Mouse (Mus musculus) lung, postnatal 4 days (tissue): ENCODE measurements around the gene Aprt.
A peak's percentile ranks its signal among the peaks of the same experiment; 100 is the strongest.

Experiments
- DNase-seq, 2 experiments: peaks; one replicate each; pipeline ENCODE4 v3.0.0; 2021

The Aprt gene

DNA sequence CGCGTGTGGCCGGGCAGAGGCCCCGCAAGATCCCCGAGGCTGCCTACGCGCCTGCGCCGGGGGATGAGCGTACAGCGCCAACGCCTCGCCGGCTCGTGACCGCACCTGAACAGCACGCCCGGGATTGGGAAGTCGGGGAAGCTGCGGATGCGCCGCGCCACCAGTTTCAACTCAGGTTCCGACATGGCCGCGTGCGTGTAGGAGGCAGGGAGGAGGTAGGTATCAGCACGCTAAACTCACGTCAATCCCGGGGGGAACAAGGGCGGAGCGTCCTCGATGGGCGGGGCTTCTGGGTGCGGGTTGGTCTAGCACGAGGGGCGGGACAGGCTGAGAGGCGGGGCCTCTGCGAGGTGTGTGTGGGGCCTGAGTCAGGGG is at the start of gene Aprt:
Gene Aprt, minus strand, starts transcription at position 262 of the 375 bp plus-strand sequence.
- peak; percentile 94 to 96 for DNase-seq

DNA sequence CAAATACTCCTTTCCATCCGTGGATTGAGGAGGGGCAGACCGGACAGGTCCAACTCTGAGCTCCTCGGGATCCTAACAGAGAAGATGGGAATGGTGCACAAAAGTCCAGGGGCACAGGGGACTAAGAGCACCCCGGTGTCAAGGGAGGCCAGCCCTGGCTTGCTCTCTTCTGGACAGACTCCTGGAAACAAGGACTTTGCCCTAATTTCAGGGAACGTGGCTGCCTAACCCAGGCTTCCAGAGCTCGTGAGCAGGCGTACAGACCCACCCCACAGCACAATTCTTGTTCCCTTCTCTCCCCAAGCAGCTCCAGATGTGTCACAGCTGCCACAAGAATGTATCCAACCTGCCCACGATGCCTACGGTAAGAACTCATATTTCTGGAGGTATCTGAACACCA is 49.1 kb upstream of the Aprt start:
- DNase-seq: no peak

DNA sequence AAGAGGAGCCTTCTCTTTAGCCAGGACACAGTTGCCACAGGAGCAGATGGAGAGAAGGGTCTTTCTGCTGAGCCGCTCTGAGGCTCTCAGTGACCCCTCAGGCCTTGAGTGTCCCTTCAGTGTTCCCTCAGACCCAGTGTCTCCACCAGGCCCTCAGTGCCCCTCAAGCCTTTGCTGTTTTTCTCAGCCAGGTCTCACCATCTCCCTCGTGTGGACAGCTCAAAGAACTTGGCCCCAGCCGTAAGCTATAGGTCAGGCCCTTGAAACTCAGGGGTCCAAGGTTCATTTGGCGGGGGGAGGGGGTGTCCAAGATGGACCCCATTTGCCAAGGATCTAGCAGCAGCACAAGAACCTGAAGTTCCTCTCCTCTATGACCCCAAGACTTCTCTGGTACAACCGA is 47.9 kb upstream of the Aprt start:
- no peak for DNase-seq

- peak in 1 of 2 experiments; percentile 40 for DNase-seq
These were observed 47.3 kb upstream of the Aprt start for GRCm38 (mm10) chr8:122623844-122624642.

GRCm38 (mm10) chr8:122622727-122623126 is 46.0 kb upstream of the Aprt start, which contains the start of gene Pabpn1l:
Pabpn1l (minus strand) TSS chr8:122622739.
- DNase-seq: no peak

DNA sequence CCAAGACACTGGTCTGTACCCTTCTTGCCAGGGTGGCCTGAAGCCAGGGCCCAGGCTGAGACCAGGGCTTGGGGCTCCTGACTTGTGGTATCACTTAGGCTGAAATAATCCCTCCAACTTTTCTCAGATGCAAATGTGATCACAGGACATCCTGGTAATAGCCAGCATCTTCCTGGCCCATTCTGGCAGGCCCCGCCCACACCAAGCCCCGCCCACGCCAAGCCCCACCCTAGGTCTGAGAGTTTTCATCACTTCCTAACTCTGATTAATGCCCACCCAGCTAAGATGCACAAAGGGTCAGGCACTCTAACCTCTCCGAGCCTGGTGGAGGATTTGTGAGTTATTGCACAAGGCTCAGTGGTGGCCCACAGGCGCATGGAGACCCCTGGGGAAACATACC is 43.7 kb upstream of the Aprt start:
- DNase-seq: no peak

DNA sequence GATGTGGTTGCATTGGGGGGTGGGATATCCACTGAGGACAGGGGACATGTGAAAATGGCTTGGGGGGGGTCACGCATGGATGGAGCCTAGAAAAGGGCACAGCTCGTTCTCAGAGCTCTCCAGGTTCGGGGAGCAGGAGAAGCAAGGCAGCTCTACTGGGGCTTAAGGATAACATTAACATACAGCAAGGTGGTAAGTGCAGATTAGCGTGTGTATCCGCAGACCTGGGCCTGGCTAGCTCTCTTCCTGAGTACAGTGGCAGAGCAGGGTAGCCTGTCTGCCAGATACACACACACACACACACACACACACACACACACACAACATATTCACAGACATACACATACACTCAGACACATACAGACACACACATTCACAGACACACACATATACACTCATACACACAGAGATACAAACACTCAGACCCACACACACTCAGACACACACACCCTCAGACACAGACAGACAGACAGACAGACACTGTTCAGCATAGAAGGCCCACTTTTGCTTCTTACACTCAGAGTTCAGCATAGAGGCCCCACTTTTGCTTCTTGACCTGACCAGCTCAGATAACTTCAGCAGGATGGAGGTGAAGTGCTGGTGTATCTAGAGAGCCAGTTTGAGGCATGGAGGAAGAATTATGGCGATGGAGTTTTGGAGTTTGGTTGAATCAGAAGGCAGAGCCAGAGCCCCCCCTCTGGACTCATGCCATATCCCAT is 42.1 kb upstream of the Aprt start:
- no peak for DNase-seq

GRCm38 (mm10) chr8:122617947-122618546 is 41.3 kb upstream of the Aprt start:
- DNase-seq: peak; percentile 86 to 91

DNA sequence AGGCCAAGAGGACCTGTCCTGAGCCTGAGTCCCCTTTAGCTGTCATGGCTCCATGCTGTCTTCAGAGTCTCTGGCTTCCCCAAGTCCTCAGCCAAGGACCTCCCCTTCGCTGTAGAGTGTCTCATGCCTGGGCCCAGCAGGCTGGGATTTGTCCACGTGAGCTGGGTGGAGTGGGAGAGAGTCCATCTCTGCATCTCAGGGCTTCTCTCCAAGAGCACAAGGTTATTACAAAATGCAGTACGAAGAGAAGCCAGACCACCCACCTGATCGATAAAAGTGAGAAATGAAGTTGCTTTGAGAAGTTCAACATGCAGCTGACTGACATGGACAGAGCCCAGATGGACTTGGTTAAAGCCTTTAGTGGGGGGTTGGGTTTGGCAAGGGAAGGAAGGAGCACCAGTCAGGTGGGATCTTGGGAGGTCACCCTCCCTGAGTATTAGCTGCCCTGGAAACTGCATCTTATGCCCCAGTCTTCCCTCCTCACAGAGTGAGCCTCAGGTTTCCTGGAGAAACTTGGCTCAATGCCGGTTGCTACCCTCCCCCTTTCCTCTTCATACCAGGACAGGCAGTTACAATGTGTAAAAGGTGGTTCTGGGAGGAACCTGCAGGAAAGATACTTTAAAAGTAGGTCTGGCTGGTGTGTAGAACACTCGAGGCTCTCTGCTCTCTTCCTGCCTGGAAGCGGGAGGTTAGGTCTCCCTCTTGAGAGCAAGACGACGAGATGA is 39.6 kb upstream of the Aprt start:
- DNase-seq: peak; percentile 39 to 67

- peak; percentile 95 to 96 for DNase-seq
These were observed 34.8 kb upstream of the Aprt start, which contains the start of the genes Galns and Trappc2l for GRCm38 (mm10) chr8:122611295-122612133. Galns (minus strand) TSS chr8:122611463. Trappc2l (plus strand) TSS chr8:122611640.

GRCm38 (mm10) chr8:122610612-122611277 is 34.0 kb upstream of the Aprt start:
- no peak for DNase-seq

GRCm38 (mm10) chr8:122610209-122610608 is 33.5 kb upstream of the Aprt start:
- DNase-seq: no peak

DNA sequence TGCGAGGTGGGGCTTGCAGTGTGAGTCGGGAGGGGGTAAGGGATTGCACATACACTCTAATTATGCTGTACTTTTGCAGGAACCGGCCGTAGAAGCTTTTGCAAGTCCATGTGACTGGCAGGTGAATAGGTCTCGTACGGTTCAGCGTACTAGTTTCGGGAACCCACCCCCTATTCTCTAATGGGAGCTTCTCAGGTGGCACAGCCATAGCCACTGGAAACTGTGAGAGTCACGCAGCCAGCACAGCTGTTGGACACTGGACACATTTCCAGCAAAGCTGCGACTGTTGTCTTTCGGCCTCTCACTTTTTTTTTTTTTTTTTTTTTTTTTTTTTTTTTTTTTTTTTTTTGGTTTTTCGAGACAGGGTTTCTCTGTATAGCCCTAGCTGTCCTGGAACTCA is 30.1 kb upstream of the Aprt start:
- DNase-seq: no peak

DNA sequence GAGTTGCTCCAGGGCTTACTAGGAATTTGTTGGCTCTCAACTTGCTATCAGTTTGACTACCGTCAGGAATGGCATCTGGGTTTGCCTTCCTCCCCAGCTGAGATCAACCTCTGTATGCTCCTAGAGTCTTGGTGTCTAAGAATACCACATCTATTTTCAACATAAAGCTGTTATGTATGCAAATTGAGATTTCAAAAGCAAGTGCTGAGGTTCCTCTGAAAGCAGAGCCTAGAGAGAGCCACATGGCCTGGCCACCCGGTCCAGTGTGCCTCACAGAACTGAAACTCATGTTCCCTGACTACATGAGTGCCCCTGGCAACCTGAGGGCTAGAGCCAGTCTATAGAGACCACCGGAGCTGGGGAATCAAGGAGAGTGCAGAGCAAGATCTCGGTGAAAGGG is 28.7 kb upstream of the Aprt start:
- DNase-seq: no peak

DNA sequence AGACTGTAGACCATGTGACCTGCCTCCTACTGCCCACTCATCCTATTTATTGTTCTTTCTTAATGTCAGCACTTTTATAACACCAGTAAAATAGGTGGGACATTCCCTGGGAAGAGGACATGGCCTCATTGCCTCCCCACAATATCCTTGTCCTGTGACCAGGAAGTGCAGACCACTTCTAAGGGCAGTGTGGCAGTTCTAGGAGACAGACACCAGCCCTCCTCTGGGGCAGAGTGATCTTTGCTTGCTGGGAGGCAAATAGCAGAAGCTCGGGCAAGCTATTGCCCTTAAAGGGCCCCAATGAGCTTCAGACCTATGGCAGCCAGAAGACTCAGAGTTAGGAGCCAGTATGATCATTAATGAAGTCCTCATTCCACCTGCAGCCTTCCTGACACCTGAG is 27.9 kb upstream of the Aprt start:
- DNase-seq: no peak

GRCm38 (mm10) chr8:122600666-122601065 is 24.0 kb upstream of the Aprt start:
- DNase-seq: no peak

- no peak for DNase-seq
These were observed 19.3 kb upstream of the Aprt start for GRCm38 (mm10) chr8:122596031-122596430.

DNA sequence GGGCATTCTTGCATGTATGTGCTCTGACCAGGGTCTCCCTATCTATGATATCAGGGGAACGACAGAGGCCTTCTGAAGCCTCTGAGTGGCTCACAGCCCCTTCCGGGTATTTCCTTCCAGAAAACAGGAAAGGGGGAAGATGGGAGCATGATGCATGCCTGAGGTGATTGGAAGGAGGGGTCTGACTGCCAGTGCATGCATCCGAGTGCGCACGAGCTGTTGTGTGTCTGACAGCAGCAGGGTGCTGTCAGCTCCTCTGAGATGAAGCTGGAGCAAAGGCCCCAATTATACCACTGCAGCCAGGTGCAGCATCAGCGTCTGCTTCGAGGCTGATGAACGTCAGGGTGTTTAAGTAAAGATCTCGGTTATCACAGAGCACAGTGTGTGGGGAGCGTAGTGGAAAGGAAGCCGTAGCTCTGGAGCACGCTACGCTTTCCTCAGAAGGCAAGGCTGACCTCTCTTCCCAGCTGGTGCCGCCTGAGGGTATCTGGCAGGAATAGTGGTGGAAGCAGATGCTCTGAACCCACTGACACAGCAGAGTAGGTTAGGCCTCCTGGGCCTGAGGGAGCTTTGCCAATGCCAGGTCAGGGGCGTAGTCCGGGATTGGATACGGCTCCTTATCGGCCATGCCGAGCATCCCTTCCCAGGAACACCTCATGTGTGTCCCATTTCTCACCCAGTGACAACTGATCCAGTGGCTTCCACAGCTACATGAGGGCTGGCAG is 17.2 kb upstream of the Aprt start:
- no peak for DNase-seq

DNA sequence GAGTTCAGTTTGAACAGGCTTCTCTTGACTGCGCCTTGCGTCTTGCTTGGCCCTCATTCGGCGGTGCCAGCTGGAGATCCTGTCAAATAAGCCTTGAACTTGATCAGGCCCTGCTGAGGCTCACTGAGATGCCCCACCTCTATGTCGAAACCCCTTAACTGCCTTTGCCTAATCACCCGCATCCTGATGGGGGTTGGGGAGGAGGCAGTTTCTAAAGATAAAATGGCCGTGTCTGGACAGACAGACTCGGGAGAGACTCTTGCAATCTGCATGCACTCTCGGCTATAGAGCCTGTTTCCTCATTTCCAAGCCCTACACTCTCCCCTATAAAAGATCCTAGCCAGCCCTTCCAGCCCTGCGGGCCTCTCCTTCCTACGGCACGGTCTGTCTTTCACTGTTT is 16.5 kb upstream of the Aprt start:
- DNase-seq: peak in 1 of 2 experiments; percentile 28

- no peak for DNase-seq
These were observed 10.0 kb upstream of the Aprt start for GRCm38 (mm10) chr8:122586749-122587148.

DNA sequence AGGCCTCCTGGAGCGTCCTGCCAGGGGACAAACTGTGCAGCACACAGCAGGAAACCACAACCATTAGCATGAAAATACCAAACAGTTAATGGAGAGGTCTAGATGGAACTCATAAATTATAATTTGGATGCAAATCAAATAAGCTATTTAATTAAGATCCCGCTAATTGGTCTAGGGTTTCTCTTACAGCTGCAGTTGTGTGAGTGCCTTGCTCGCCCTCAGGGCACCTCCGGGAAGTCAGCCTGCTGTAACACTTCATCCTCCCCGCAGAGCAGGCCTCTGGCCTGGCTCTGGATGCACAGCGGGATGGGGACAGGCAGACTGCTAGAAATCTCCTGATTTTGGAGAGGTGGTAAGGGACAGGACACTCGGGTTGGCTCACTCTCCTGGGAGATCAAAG is 9.5 kb upstream of the Aprt start:
- DNase-seq: no peak
